Comparison of ENCODE assay signal across 8 mouse cellular contexts in genomic region chr8:71376423-71377030, GRCm38 (mm10). TPM values are rescaled to one million over a fixed set of nuclear protein-coding genes. Genes with fewer than 3 reads are reported as not detected.
DNase-seq lines count a peak whose midpoint lies in the region; ATAC-seq lines count a peak whose summit lies in the region.

No protein-coding gene starts in this region.

- no peak for ATAC-seq in heart, embryonic 13.5 days (ENCODE audit: extremely low read depth, insufficient number of reproducible peaks, low FRiP score, low TSS enrichment)
- no peak for ATAC-seq in midbrain, embryonic 14.5 days (ENCODE audit: low FRiP score, low TSS enrichment)

- peak overlapping the region; percentile 73 for H3K9ac ChIP-seq in heart, embryonic 13.5 days
- peak overlapping the region; percentile 54 for H3K9ac ChIP-seq in midbrain, embryonic 14.5 days (replicated peaks; ENCODE audit: low read length)

- intact Hi-C loops in heart, postnatal 14 days (cut with DNase I): no loop called here

- peaks cover 58% of the 10 kb centered on the region for H3K4me1 ChIP-seq in heart, embryonic 13.5 days
- peaks cover 71% of the 10 kb centered on the region for H3K4me1 ChIP-seq in embryonic facial prominence, embryonic 10.5 days
- peaks cover 43% of the 10 kb centered on the region for H3K4me1 ChIP-seq in midbrain, embryonic 14.5 days (ENCODE audit: control insufficient read depth, insufficient read depth, low read length)

- H3K4me3 ChIP-seq in heart, embryonic 13.5 days: peak overlapping the region; percentile 40
- peak overlapping the region; percentile 52 for H3K4me3 ChIP-seq in embryonic facial prominence, embryonic 10.5 days
- peak overlapping the region; percentile 35 for H3K4me3 ChIP-seq in midbrain, embryonic 14.5 days (replicated peaks; ENCODE audit: low read depth, low read length)

- no peaks in the 10 kb centered on the region for H3K9me3 ChIP-seq in heart, embryonic 13.5 days
- H3K9me3 ChIP-seq in embryonic facial prominence, embryonic 10.5 days: no peaks in the 10 kb centered on the region
- H3K9me3 ChIP-seq in midbrain, embryonic 14.5 days (ENCODE audit: control insufficient read depth, low read length): no peaks in the 10 kb centered on the region

- peak overlapping the region; percentile 69 for H3K4me2 ChIP-seq in heart, embryonic 13.5 days
- H3K4me2 ChIP-seq in midbrain, embryonic 14.5 days (ENCODE audit: low read length): peak overlapping the region; percentile 64

- 46% methylated on average over 8 of the region's 8 CpGs for WGBS in heart, embryonic 13.5 days
- 50% methylated on average over 8 of the region's 8 CpGs for WGBS in embryonic facial prominence, embryonic 10.5 days
- 35% methylated on average over 8 of the region's 8 CpGs for WGBS in midbrain, embryonic 14.5 days

- H3K27me3 ChIP-seq in heart, embryonic 13.5 days (replicated peaks): 0 out of 2 replicates have a peak, but pooled peaks cover 8% of the 10 kb centered on the region
- H3K27me3 ChIP-seq in embryonic facial prominence, embryonic 10.5 days (replicated peaks; ENCODE audit: low read depth, poor library complexity, severe bottlenecking): peaks cover 19% of the 10 kb centered on the region
- peaks cover 7% of the 10 kb centered on the region; the same call in 1 of the 2 replicates for H3K27me3 ChIP-seq in midbrain, embryonic 14.5 days (ENCODE audit: control insufficient read depth, insufficient read depth, low read length)

- peaks cover 58% of the 10 kb centered on the region for H3K36me3 ChIP-seq in heart, embryonic 13.5 days
- peaks cover 70% of the 10 kb centered on the region for H3K36me3 ChIP-seq in embryonic facial prominence, embryonic 10.5 days (replicated peaks)
- H3K36me3 ChIP-seq in midbrain, embryonic 14.5 days (ENCODE audit: control insufficient read depth, insufficient read depth, low read length): peaks cover 6% of the 10 kb centered on the region; the same call in 1 of the 2 replicates

- no peak for DNase-seq in heart, postnatal 14 days
- DNase-seq in embryonic facial prominence, embryonic 10.5 days (ENCODE audit: low spot score): no peak
- peak; percentile 40 for DNase-seq in kidney, adult 18-20 months
- peak; percentile 51 for DNase-seq in midbrain, embryonic 14.5 days
- DNase-seq in layer of hippocampus, postnatal 10 days (ENCODE audit: low spot score in 2 of 2): no peak
- DNase-seq in spleen, postnatal 4 days (ENCODE audit: low spot score in 2 of 2): no peak
- DNase-seq in adrenal gland, postnatal 10 days: no peak

- H3K27ac ChIP-seq in heart, embryonic 13.5 days (replicated peaks): no peak overlapping the region
- H3K27ac ChIP-seq in embryonic facial prominence, embryonic 10.5 days (replicated peaks): peak overlapping the region; percentile 72; the same call in 1 of the 2 replicates
- H3K27ac ChIP-seq in midbrain, embryonic 14.5 days (replicated peaks; ENCODE audit: low read depth, low read length): peak overlapping the region; percentile 80

RNA-seq across cellular contexts. Expression of gene Nr2f6, which starts 5.2 kb away (rescaled TPM):
- 36.6 and 40.9 TPM in 2 replicates for polyA plus RNA-seq in heart, embryonic 13.5 days (2015; fragmentation: Nextera tagmentation; extraction: Ambion mirVana)
- 10 to 100 TPM; 48.5 to 52.3 TPM for total RNA-seq in heart, postnatal 14 days (2021)
- 63.6 and 78.0 TPM in 2 replicates for polyA plus RNA-seq in embryonic facial prominence, embryonic 10.5 days (2016; fragmentation: Nextera tagmentation; extraction: Ambion mirVana)
- polyA plus RNA-seq in midbrain, embryonic 14.5 days (2014; fragmentation: Nextera tagmentation; extraction: Ambion mirVana): 24.9 and 29.4 TPM in 2 replicates
- 10 to 100 TPM; 32.2 to 32.5 TPM for total RNA-seq in layer of hippocampus, postnatal 10 days (2021)
- 10 to 100 TPM; 70.5 to 80.8 TPM for total RNA-seq in adrenal gland, postnatal 10 days (2021)

RNA-seq across cellular contexts. Expression of gene Ocel1, which starts 5.4 kb away (rescaled TPM):
- polyA plus RNA-seq in heart, embryonic 13.5 days (2015; fragmentation: Nextera tagmentation; extraction: Ambion mirVana): 4.3 and 4.4 TPM in 2 replicates
- total RNA-seq in heart, postnatal 14 days (2021): 10 to 100 TPM; 10.4 to 10.7 TPM
- 4.0 and 5.0 TPM in 2 replicates for polyA plus RNA-seq in embryonic facial prominence, embryonic 10.5 days (2016; fragmentation: Nextera tagmentation; extraction: Ambion mirVana)
- polyA plus RNA-seq in midbrain, embryonic 14.5 days (2014; fragmentation: Nextera tagmentation; extraction: Ambion mirVana): 4.2 and 4.3 TPM in 2 replicates
- total RNA-seq in layer of hippocampus, postnatal 10 days (2021): 10 to 100 TPM; 17.2 to 17.6 TPM
- total RNA-seq in adrenal gland, postnatal 10 days (2021): 10 to 100 TPM; 15.7 to 19.9 TPM

RNA-seq across cellular contexts. Expression of gene Use1, which starts 9.9 kb away (rescaled TPM):
- 69.1 and 78.1 TPM in 2 replicates for polyA plus RNA-seq in heart, embryonic 13.5 days (2015; fragmentation: Nextera tagmentation; extraction: Ambion mirVana)
- total RNA-seq in heart, postnatal 14 days (2021): 100 to 1,000 TPM in 1 of 2 experiments, 10 to 100 TPM in 1; 96.5 to 108 TPM
- 83.1 and 84.3 TPM in 2 replicates for polyA plus RNA-seq in embryonic facial prominence, embryonic 10.5 days (2016; fragmentation: Nextera tagmentation; extraction: Ambion mirVana)
- 121 TPM in 2 replicates for polyA plus RNA-seq in midbrain, embryonic 14.5 days (2014; fragmentation: Nextera tagmentation; extraction: Ambion mirVana)
- 100 to 1,000 TPM in 1 of 2 experiments, 10 to 100 TPM in 1; 97.9 to 108 TPM for total RNA-seq in layer of hippocampus, postnatal 10 days (2021)
- total RNA-seq in adrenal gland, postnatal 10 days (2021): 100 to 1,000 TPM; 170 to 185 TPM

RNA-seq across cellular contexts. Expression of gene Ushbp1, which starts 19.1 kb away (rescaled TPM):
- 9.2 and 10.2 TPM in 2 replicates for polyA plus RNA-seq in heart, embryonic 13.5 days (2015; fragmentation: Nextera tagmentation; extraction: Ambion mirVana)
- total RNA-seq in heart, postnatal 14 days (2021): 10 to 100 TPM; 40.5 to 45.1 TPM
- polyA plus RNA-seq in embryonic facial prominence, embryonic 10.5 days (2016; fragmentation: Nextera tagmentation; extraction: Ambion mirVana): 5.4 and 5.5 TPM in 2 replicates
- 3.5 and 5.7 TPM in 2 replicates for polyA plus RNA-seq in midbrain, embryonic 14.5 days (2014; fragmentation: Nextera tagmentation; extraction: Ambion mirVana)
- total RNA-seq in layer of hippocampus, postnatal 10 days (2021): 1 to 10 TPM; 6.7 to 7.3 TPM
- 10 to 100 TPM; 28.6 to 43.1 TPM for total RNA-seq in adrenal gland, postnatal 10 days (2021)

RNA-seq across cellular contexts. Expression of gene Babam1, which starts 20.1 kb away (rescaled TPM):
- 89.7 and 91.8 TPM in 2 replicates for polyA plus RNA-seq in heart, embryonic 13.5 days (2015; fragmentation: Nextera tagmentation; extraction: Ambion mirVana)
- 10 to 100 TPM; 57.0 to 62.9 TPM for total RNA-seq in heart, postnatal 14 days (2021)
- polyA plus RNA-seq in embryonic facial prominence, embryonic 10.5 days (2016; fragmentation: Nextera tagmentation; extraction: Ambion mirVana): 109 and 110 TPM in 2 replicates
- polyA plus RNA-seq in midbrain, embryonic 14.5 days (2014; fragmentation: Nextera tagmentation; extraction: Ambion mirVana): 78.3 and 88.4 TPM in 2 replicates
- total RNA-seq in layer of hippocampus, postnatal 10 days (2021): 10 to 100 TPM; 78.7 to 82.2 TPM
- 10 to 100 TPM; 85.4 to 97.4 TPM for total RNA-seq in adrenal gland, postnatal 10 days (2021)

Comparison
In these comparisons a context has a peak if more than half of its experiments do, and no peak if none do; other contexts are left out.
1. DNase-seq: peak in kidney, adult 18-20 months (single experiment) and midbrain, embryonic 14.5 days (single experiment); none in heart, postnatal 14 days (0 of 2), embryonic facial prominence, embryonic 10.5 days (single experiment), layer of hippocampus, postnatal 10 days (0 of 2), spleen, postnatal 4 days (0 of 2) and adrenal gland, postnatal 10 days (single experiment).
2. Peak in every context shown above with its lines, with median percentiles within 50 percentile points of each other: H3K4me3 ChIP-seq.